Mouse (Mus musculus) ovary, adult 2 months (tissue): ENCODE results near the gene C87499. TPM values are rescaled to one million over a fixed set of nuclear protein-coding genes. Genes with fewer than 3 reads are reported as not detected.

Source experiments
- polyA plus RNA-seq: library from polyadenylated mRNA; depleted of rRNA; stranded (reverse); fragments of >200 nt; gene quantifications from 2 replicates; pipeline ENCODE4 v1.2.3, GENCODE M21; 2012; rRNA removed

C87499 gene
- polyA plus RNA-seq = 1.1 and 1.9 TPM in 2 replicates

GRCm38 (mm10) chr4:88634311-88634710 lies at the start of gene C87499:
TSS of gene C87499 (minus strand) at chr4:88634411.

GRCm38 (mm10) chr4:88683812-88684211 lies 49.6 kb upstream of the C87499 start, which contains the start of gene Ifna2:
TSS of gene Ifna2 (minus strand) at chr4:88683912.

GRCm38 (mm10) chr4:88676824-88677223 lies 42.6 kb upstream of the C87499 start, which contains the start of gene Ifna16:
TSS of gene Ifna16 (minus strand) at chr4:88676924.

GRCm38 (mm10) chr4:88644359-88644758 lies 10.1 kb upstream of the C87499 start, which contains the start of gene Ifna13:
TSS of gene Ifna13 (minus strand) at chr4:88644459.

DNA sequence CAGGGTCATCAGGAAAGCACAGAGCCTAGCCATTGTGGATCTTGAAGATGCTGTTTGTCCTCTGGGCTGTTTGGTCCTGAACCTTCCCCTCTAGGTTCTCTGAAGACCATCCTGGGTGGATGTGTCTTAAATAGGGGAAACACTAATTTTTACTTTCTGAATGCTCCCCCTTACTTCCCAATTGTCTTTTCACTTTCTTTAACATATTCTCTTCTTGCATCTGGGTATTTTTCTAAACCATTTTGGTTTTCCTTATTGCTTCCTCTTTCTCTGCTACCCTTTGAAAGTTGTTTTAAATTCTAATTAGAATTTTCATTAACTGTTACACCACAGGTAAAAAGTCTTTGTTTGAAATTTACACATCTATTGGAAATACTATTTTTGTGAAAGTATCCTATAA lies 30.9 kb downstream of the C87499 start, which contains the start of gene Ifna12:
Gene Ifna12 (minus strand): TSS at position 101 of the 400 bp plus-strand sequence.

DNA sequence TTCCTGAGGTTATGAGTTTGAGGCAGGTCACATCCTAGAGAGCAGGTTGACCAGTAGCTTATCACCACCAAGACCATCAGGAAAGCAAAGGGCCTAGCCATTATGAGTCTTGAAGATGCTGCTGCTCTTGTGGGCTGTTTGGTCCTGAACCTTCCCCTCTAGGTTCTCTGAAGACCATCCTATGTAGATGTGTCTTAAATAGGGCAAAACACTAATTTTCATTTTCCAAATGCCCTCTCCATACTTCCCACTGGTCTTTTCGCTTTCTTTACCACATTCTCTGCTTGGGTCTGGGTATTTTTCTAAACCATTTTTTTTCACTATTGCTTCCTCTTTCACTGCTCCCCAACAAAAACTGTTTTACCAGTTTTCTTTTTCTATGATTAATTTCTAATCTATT lies 41.9 kb downstream of the C87499 start, which contains the start of gene Ifna9:
Gene Ifna9 (minus strand): TSS at position 101 of the 400 bp plus-strand sequence.

Other genes with a start within 250 kb of the C87499 start
- gene Hacd4, start 195.5 kb downstream of the C87499 start, polyA plus RNA-seq = 2.2 and 2.4 TPM in 2 replicates
- gene Ifnb1, start 111.6 kb downstream of the C87499 start, polyA plus RNA-seq = not detected in 2 replicates
- gene Ifna15, start 76.2 kb downstream of the C87499 start, polyA plus RNA-seq = not detected in 2 replicates
- not detected in 2 replicates for gene Ifna14, start 62.6 kb downstream of the C87499 start, polyA plus RNA-seq
- gene Ifna9, start 42.0 kb downstream of the C87499 start, polyA plus RNA-seq = not detected in 2 replicates
- gene Ifna12, start 31.0 kb downstream of the C87499 start, polyA plus RNA-seq = not detected in 2 replicates
- gene Ifna13, start 10.0 kb upstream of the C87499 start, polyA plus RNA-seq = not detected in 2 replicates
- gene Ifna16, start 42.5 kb upstream of the C87499 start, polyA plus RNA-seq = not detected in 2 replicates
- not detected in 2 replicates for gene Ifna2, start 49.5 kb upstream of the C87499 start, polyA plus RNA-seq
- not detected in 2 replicates for gene Ifnab, start 56.9 kb upstream of the C87499 start, polyA plus RNA-seq
- gene Gm26566, start 87.4 kb upstream of the C87499 start, polyA plus RNA-seq = 0.54 and 0.57 TPM in 2 replicates
- 26.4 and 40.2 TPM in 2 replicates for gene Klhl9, start 88.1 kb upstream of the C87499 start, polyA plus RNA-seq
- not detected in 2 replicates for gene Gm13271, start 120.5 kb upstream of the C87499 start, polyA plus RNA-seq
- gene Gm13283, start 125.7 kb upstream of the C87499 start, polyA plus RNA-seq = not detected in 2 replicates
- gene Gm13290, start 139.4 kb upstream of the C87499 start, polyA plus RNA-seq = not detected in 2 replicates
- gene Gm13289, start 142.5 kb upstream of the C87499 start, polyA plus RNA-seq = not detected in 2 replicates
- not detected in 2 replicates for gene Gm13272, start 145.4 kb upstream of the C87499 start, polyA plus RNA-seq
- gene Ifnz, start 147.7 kb upstream of the C87499 start, polyA plus RNA-seq = not detected in 2 replicates
- gene Gm13276, start 151.3 kb upstream of the C87499 start, polyA plus RNA-seq = not detected in 2 replicates
- not detected in 2 replicates for gene Gm13277, start 154.2 kb upstream of the C87499 start, polyA plus RNA-seq
- gene Gm13278, start 157.1 kb upstream of the C87499 start, polyA plus RNA-seq = not detected in 2 replicates
- gene Gm13275, start 160.1 kb upstream of the C87499 start, polyA plus RNA-seq = not detected in 2 replicates
- not detected in 2 replicates for gene Gm13279, start 163.0 kb upstream of the C87499 start, polyA plus RNA-seq
- gene Gm13285, start 165.3 kb upstream of the C87499 start, polyA plus RNA-seq = not detected in 2 replicates
- gene Gm13287, start 168.8 kb upstream of the C87499 start, polyA plus RNA-seq = not detected in 2 replicates
- gene Gm13288, start 171.1 kb upstream of the C87499 start, polyA plus RNA-seq = 0.06 TPM in 1 of 2 replicates, not detected in the other
- gene Ifna7, start 181.8 kb upstream of the C87499 start, polyA plus RNA-seq = not detected in 2 replicates
- gene Ifna11, start 185.5 kb upstream of the C87499 start, polyA plus RNA-seq = not detected in 2 replicates
- not detected in 2 replicates for gene Ifna6, start 193.0 kb upstream of the C87499 start, polyA plus RNA-seq
- gene Ifna5, start 201.1 kb upstream of the C87499 start, polyA plus RNA-seq = not detected in 2 replicates
- gene Ifna4, start 207.4 kb upstream of the C87499 start, polyA plus RNA-seq = not detected in 2 replicates
- not detected in 2 replicates for gene Ifna1, start 215.7 kb upstream of the C87499 start, polyA plus RNA-seq
- 0.33 and 1.0 TPM in 2 replicates for gene Ifne, start 245.8 kb upstream of the C87499 start, polyA plus RNA-seq